Mouse (Mus musculus) cerebellum, postnatal 10 days (tissue): ENCODE results near the gene 4930544D05Rik.
"Not testable (repeated sequence)": the region's sequence is repeated elsewhere in the genome, so short reads cannot be mapped to it uniquely, and the experiment has no call there.

Source experiments
- DNase-seq, 2 experiments: peaks; one replicate each; pipeline ENCODE4 v3.0.0; 2021; ENCODE audit warnings: mixed read lengths in 2 of 2

4930544D05Rik gene

DNA sequence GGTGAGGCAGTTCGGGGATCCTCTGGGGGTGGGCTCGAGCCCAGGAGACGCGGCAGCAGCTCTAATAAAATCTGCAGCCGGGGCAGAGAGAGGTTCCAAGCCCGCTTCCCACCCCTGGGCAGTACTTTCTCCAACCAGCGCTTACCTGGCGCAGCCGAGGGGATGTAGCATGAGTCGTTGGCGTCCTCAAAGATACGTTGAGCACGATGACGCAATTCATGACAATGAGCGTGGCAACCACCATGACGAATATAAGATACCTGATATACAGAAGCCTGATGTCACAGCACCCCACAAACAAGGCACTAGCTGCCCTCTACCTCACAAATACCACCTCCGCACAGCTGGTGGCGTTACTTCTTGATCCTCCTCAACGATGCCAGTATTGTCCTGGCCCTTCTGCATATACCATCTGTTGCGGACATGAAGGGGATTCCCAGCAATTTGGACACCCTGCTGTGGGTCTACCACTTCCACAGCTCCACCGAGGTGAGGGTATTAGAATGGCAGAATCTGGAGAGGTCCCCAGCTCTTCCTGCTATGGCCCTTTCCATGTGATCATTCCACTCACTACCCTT lies at the start of gene 4930544D05Rik:
TSS of gene 4930544D05Rik (plus strand) at position 333 of the 578 bp plus-strand sequence.
- peak; percentile 52 to 54 for DNase-seq

DNA sequence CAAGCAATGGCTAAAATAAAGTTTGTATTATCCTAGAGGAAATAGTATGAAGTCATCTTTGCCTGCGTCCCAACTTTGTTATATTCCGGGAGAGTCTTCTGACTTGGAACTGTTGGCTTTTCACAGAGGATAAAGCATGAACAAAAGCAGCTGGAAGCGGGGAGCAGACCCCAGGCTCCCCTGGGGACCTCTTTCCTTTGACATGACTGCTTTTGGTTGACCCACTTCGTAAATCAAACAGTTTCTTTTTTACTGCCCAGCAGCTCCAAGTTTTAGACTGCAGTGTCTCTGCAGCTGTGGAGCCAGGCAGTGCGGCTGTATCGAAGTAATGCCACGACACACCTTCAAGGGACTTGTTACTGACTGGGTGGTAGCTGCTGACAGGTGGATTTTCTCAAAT lies 49.1 kb upstream of the 4930544D05Rik start:
- DNase-seq = no peak

DNA sequence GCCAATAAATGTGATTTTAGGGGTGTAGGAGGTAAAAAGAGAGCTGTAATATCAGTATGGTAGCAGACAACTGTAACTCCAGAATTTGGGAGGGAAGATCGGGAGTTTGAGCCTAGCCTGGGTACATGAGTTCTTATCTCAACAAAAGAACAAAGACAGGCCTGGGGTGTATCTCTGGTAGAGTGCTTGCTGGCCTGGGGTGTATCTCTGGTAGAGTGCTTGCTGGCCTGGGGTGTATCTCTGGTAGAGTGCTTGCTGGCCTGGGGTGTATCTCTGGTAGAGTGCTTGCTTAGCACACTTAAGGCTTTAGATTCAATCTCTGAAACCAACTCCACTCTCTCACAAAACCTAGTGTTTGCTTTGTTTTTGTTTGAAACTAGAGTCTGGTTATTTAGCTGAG lies 45.0 kb upstream of the 4930544D05Rik start:
- DNase-seq = not testable (repeated sequence)

DNA sequence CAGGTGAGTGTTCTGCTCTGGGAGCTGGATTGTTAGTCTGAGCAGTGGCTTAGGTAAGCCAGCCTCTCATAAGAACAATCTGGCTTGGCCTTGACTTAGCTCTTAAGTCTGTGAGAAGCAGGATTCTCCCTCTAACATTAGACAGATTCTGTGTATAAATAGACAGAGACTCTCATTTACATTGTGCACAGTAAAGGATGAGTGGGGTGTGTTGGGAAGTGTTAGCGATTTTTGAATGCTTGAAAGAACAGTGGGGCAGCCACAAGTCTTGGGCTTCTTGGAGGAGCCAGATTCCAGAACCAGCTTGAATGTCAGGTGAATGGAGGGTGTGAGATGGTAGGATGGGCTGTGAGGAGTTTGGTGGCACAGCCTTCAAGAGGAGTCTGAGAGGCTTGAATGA lies 44.0 kb upstream of the 4930544D05Rik start:
- no peak for DNase-seq

DNA sequence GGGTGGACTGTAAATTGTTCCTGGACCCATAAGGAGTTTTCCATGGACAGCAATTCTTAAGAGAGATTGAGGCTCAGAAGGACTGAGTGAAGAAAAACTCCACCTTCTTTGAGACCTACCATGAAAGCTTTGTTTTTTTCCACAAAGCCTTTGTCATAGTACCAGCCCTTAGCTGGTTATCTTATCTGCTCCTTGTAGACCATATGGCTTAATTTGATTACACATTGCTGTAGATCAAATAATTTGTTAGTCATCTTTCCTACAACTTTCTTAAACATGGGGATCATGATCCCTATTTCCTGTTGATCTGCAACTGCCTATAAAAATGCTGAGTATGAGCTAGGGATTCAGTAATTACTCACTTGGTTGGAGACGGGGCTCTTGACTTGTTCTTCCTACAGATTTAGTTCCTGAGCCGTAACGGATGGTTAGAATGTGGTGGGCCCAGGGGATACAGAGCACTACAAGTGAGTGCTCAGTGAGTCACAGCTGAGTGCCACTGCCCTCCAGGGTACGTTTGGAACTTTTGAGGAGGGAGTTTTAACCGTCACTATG lies 43.2 kb upstream of the 4930544D05Rik start:
- DNase-seq = no peak

DNA sequence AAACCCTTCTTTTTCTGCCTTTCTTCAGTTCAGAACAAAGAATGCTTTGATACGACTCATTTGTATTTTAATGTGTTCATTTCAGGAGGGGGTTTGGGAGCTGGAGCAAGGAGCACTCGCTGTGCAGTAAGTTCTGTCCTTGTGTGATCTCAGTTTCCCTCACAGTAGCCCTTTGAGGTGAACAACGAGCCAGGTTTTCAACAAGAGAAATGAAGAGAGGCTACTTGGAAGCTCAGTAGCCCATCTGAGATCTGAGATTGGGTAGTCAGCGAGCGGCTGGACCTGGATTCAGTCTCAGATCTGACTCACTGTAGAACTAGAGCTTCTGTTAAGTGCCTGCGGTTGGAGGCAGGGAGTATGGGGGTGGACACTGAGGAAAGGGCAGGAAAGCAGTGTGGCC lies 41.8 kb upstream of the 4930544D05Rik start:
- no peak for DNase-seq

DNA sequence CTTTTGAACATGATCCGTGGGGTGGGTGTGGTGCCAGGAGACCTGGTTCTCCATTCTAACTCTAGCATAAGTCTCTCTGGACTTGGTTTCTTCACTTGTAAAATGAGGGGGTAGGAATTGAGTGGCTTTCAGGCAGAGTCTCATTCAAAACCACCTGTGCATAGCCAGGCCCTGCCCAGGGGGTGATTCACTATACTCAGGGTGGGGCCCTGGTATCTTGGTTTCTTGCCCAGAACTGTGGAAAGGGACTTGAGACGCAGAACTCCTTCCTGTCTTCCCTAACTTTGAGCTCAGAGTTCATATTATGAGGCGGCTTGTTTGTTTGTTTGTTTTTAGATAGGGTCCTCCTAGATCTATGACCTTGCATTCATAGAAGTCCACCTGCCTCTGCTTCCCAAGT lies 38.4 kb upstream of the 4930544D05Rik start:
- no peak for DNase-seq

DNA sequence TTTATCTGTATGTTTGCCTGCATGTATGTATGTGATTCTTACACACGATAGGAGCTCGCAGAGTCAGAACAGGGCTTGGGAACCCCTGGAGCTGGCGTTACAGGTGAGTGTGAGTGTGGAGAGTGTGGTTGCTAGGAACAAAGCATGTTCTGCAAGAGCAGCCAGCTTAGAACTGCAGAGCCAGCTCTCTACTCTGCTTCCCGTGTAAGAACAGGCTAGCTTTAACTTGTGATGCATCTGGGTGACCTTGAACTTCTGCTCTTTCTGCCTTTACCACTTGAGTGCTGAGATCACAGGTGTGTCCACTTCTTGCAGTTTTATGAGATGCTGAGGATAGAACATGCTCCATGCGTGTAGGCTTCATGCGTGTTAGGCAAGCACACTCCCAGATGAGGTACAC lies 36.7 kb upstream of the 4930544D05Rik start:
- no peak for DNase-seq

DNA sequence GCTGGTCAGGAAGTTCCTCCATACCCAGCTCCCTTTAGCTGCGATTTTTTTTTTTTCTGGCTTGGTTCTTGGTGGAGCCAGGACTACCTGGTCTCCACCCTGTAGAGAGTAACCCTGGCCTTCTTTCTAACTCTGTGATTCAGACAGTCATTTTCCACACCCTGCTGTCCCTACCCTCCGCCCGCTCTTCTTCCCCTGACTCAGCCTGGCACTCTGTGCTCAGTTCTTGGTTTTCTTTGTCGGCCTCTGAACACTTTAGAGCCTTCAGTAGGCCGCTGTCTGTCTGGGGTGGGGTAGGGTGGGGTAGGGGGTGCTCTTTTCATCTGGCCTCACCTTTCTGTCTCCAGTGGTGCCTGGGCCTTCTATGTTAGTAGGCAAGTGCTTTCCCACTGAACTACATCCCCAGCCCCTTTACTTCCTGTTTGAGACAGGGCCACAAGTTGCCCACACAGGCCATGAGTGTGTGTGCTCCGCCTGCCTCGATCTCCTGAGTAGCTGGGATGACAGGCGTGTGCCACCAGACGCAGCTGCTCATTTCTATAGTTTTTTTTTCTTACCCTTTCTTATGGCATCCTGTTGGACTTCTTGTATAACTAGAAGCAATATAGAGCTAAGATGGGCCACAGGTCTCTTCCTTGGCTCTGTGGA lies 35.8 kb upstream of the 4930544D05Rik start:
- DNase-seq = no peak

DNA sequence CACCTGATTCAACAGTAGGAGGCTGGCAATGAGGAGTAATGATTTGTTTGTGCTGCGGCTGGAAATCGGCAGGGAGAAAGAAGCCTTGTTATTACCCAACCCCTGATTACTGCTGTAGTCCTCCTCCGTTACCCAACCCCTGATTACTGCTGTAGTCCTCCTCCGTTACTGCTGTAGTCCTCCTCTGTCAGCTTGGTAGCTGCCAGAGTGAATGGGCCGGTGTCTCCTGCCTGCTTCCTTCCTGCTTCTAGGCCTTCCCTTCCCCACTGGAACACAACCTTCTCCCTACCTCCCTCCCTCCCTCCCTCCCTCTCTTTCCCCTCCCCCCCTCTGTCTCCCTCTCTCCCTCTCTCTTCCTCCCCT lies 35.3 kb upstream of the 4930544D05Rik start:
- no peak for DNase-seq

DNA sequence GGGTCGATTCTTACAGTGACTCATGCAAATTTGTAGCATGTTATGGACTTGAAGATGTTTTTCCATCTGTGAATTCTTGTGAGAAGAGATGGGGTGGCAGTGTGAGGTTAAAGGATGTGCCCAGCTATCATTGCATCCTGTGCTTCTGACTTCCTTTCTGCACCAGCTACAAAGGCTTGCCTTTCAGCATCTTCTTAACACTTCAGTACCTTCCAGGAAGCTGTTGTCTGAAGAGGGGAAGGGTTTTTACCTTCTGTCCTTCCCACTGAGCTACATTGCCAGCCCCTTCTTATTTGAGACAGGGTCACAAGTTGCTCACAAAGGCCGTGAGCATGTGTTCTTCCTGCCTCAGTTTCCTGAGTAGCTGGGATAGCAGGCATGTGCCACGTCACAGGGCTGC lies 34.7 kb upstream of the 4930544D05Rik start:
- no peak for DNase-seq

DNA sequence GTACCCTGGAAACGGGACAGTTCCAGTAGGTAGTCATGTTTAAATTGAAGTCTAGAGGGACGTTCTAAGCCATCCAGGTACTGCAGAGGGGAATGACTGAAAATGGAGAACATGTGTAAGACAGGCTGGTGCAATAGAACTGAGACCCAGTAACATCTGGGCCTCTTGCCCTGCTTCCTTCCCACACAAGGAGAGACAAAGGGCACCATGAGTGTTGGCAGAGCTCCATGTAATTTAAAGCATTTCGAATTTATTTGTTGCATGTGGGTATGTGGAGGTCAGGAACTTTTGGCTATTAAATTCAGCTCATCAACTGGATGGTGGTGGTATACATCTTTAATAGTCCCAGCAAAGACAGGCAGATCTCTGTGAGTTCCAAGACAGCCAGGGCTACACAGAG lies 33.5 kb upstream of the 4930544D05Rik start:
- DNase-seq = no peak

DNA sequence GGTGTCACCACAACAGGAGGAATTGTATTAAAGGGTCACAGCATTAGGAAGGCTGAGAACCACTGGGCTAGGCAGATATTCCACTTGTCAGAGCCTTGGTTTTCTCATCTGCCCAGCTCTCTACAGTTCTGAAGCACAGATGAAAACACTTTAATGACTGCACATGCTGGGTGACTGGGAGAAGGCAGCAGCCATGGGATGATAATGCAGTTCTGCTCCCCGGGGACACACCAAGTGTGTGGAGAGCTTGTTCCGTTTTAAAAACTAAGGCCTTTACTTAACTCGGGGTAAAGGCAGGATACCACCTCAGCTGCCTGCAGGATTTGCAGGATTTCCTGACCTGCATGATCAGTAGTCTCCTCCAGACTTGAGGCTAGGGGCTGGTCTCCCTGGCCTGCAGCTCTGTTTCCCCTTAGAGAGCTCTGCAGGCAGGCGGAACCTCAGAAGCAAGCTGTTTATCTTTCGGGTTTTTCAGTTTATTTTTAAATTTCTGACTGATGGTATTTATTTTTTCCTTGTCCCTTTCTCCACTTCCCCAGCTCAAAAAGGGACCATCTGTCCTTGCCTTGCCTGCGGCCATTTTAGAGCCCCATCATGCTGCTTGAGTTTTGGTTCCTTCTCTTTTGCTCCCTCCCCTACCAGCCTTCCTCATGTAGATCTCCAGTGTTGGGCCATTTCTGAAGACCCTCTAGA lies 32.5 kb upstream of the 4930544D05Rik start:
- no peak for DNase-seq

DNA sequence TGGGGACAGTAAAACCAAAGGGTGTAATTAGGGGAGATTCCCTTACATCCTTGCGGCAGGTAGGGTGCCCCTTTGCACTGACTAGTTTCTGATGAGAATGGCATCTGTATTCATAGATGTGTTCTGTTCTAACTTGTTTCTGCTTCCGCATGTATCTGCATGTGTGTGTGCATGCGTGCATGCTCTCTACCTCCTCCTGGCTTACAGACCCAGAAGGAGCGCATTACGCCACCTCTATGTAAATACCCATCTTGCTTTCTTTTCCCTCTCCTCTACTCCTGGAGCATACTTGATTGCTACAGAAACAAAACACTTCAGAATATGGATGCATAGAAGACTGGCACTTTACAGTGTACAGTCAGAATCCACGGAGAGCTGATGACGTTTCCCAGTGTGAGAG lies 31.9 kb upstream of the 4930544D05Rik start:
- DNase-seq = no peak

DNA sequence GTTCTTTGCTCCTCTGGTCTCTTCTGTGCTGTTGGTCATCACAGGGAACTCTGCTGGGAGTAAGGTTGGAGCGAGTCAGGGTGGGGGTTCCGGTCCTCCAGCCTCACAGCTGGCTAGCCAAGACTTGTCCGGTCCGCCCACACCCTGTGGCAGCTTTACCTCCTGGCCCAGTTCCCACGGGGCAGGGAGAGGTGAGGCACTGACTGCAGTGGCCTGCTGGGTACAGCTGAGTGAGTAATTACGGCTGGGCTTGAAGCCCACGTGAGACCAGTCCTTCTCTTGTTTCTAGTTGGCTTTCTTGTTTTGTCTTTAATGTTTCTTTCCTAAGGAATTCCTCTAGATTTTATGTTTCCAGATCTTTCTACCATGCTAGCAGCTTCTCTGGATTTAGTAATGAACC lies 30.2 kb upstream of the 4930544D05Rik start:
- peak; percentile 38 to 55 for DNase-seq

DNA sequence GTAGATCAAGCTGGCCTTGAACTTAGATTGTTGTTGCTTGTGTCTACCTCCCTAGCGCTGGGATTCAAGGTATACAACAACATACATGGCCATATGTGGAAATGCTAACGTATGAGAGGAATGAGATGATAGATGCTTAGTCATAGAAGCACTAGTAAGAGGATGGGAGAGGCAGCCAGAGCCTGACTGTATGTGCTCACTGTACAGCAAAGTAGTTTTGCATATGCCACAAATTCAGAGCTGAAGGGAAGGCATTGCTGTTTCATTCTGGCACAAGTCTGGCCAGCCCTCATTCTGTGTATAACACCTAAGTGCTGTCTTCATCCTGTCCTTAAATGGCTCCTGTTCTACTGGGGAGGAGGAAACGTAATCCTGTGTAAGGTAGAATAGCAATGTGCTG lies 29.4 kb upstream of the 4930544D05Rik start:
- DNase-seq = no peak

DNA sequence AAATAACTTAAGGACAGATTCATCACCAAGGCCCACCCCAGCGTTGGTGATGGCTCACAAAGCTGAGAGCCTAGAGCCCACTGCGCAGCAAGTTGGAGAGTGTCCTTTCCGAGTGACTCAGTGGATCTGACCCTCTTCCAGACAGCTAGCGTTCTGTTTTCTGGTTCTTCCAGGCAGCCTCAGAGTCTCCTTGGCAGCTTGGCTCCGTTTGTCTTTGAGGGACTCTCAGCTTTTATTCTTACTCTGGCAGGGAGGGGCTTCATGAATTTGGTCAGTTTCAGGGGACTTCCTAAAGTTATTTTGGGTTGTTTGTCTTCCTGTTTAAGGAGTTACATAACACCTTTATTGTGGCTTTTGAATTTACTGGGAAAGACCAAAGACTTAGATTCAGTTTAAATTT lies 28.7 kb upstream of the 4930544D05Rik start:
- no peak for DNase-seq

DNA sequence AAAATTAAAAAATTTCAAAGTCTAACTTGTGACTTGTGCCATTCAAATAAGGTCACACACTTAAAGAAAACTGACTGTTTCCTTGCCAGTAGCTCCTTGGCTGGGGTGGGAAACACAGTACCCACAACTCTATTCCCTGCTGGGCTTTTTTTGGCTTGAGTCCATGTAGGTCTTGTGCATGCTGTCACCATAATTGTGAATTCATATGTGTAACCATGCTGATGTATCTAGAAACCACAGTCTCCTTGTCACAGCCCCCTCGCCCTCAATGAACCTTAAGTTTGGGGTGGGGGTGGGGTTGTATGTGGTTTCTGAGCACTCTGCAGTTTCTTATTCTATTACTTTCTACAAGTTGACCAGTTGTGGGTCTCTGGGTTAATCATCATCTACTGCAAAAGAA lies 23.9 kb upstream of the 4930544D05Rik start:
- peak; percentile 78 to 84 for DNase-seq

DNA sequence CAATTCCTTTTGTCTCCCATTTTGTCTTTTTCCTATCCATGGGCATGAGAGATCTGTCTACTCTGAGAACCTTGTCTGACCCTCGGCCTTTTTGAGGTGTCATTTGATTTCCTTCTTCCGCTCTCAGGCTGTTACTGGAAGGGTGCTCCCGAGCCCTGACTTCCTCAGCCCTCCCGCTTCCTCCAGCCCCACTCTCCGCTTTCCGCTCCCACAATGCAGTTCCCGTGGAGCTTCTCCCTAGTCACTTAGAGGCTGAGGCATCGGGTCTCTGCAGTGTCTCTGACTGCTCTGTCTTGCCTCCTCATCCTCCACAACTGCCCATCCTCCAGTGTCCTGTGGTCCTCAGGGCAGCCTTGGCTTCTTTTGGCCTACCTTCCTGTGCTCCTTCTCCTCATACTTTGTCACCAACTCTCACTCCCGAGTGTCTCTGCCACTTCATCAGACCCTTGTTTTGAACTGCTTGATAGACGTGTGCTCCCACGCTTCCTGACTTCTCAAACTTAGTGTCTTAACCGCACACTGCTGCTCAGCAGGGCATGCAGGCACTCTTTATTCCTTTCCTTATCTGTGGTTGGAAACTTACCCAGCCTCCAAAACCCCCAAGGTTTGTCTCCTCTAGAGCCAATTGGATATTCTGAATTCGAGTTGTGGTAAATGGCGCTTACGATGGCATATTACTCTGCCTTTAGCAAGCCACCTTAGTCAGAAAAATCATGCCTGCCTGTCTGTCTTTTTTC lies 21.2 kb upstream of the 4930544D05Rik start:
- DNase-seq = no peak

DNA sequence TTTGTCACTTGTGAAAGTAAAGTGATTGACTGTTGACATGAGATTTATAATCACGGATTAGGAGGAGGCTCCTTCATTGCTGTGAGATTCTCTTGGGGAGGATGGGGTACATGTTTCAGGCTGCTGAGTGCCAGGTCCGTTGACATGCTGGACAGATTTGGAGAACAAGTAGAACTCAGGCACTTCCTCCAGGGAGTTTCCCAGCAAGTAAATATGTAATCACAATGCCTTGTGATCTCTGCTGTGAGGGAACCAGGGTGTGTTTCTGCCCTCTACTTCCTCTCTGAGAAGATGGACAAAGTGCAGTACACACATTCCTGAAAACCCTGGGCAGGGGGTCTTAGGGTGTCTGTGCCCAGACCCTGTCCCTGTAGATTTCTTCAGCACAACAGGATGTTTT lies 20.0 kb upstream of the 4930544D05Rik start:
- DNase-seq = no peak

DNA sequence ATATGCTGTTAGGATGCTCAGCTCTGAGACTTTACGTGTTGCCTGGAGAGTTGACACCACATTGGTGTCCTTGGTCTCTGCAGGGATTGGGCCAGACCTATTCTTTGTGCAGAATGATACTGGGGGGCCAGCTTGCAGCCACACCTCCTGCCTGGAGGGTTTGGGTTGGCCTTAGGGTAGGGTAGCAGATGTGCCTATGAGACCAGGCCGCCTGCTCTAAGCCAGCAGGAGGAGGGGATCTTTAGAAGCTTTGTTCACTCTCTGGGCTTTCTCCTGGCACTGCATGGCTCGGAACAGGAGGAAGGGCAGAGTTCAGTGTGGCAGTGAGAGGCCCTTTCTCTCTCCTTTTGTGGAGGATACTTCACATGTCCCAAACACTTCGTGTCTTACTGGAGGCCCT lies 19.6 kb upstream of the 4930544D05Rik start:
- peak in 1 of 2 experiments; percentile 39 for DNase-seq

DNA sequence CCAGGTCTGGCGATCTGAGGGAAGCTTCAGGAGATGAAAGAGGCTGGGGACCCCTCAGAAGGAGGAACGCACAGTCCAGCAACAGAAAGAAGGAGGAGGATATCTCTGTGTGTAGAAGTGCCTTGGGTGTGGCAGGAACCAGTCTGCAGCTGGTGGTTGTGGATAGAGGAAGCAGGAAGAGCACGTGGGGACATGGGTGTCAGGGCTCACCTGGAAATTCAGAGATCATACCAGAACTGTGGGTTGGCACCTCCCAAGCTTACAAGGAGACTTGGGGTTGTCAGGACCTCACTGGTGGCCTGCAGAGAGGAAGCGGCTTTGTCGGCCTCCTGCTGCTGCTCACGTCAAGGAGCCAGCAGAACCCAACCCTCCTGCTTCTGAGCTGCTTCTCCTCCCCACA lies 18.3 kb upstream of the 4930544D05Rik start:
- no peak for DNase-seq

DNA sequence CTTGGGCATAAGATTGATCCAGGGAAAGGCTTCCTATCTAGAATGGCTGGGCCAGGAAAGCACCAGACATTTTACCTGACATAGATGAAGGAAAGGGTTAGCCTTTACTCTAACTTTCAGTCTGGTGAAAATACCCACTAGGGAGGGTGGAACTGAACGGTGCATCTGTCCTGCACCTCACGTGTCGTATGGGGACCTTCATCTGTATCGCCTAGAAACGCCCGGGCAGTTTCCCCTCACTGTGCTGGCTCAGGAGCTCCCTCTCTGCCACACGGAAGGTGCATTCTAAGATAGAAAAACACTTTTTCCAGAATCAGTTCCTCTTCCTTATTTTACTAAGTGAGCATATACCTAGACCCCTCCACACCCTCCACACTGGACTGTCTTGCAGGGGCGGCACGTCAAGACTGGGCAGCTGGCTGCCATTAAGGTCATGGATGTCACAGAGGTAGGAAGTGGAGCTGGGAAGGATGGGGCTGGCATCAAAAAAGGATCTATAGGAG lies 17.1 kb upstream of the 4930544D05Rik start:
- no peak for DNase-seq
